13 mouse cellular contexts compared by ENCODE assay signal in the genomic region with DNA sequence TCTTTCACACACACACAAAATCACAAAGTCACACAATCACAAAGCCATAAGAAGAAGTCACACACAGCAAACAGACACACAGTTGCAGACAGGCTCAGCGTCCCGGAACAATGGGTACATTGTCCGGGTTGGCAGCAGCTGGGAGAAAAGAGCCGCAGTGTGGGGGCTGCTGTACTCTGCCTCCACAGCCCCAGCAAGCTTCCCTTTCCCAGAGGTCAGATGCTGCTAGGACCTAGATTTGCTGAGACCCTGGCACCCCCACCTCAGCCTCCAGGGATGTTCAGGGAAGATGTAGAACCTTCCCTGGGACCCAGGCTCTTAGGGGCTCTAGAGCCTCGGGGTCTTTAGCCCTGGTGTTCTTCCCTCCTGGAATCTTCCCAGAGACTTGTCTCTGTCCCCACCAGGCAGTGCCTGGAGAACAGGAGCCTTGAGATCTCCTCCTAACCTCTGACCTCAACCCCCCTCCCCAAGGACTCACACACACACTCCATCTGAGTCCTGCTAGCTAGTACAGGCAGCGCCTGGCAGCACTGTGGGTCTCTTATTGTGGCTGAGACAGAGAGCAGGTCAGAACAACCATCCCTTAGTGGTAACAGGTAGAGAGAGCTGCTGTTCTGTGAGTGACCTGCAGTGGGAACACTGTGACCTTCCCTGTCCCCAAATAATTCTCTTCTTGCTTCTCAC. TPM values are rescaled to one million over a fixed set of nuclear protein-coding genes. Genes with fewer than 3 reads are reported as not detected.
DNase-seq lines count a peak whose midpoint lies in the region; ATAC-seq and TF ChIP-seq lines count a peak whose summit lies in the region.
"Had no signal": no experiment of that assay in that cellular context is flagged by ENCODE, and none has a peak within 500 bp of the region (broad histone marks: within the 10 kb centered on the region; RNA-seq: fewer than 3 reads in every experiment).

No protein-coding gene starts in this region.

- no peak for TF ChIP-seq POLR2A in olfactory bulb, adult 2 months (IDR thresholded peaks at IDR 0.05; ENCODE audit: insufficient read depth, low read depth, low read length)

- H3K27ac ChIP-seq in left cerebral cortex, adult 2 months, result peak overlapping the region; percentile 32
- H3K27ac ChIP-seq in embryonic facial prominence, embryonic 15.5 days (replicated peaks), result peak overlapping the region; percentile 59; the same call in 1 of the 2 replicates
- peak overlapping the region; percentile 30; the same call in 1 of the 2 replicates for H3K27ac ChIP-seq in limb, embryonic 11.5 days (replicated peaks; ENCODE audit: low read depth, low read length)
- peak overlapping the region; percentile 17; the same call in 1 of the 2 replicates for H3K27ac ChIP-seq in olfactory bulb, adult 2 months (ENCODE audit: insufficient read depth, low read depth, low read length)
- H3K27ac ChIP-seq: macrophage had no signal

- no peaks in the 10 kb centered on the region for H3K9me3 ChIP-seq in embryonic facial prominence, embryonic 15.5 days (replicated peaks)
- no peaks in the 10 kb centered on the region for H3K9me3 ChIP-seq in limb, embryonic 11.5 days (ENCODE audit: control insufficient read depth, low read length)

- no peak for TF ChIP-seq CTCF in left cerebral cortex, adult 2 months (IDR thresholded peaks at IDR 0.05)
- no peak for TF ChIP-seq CTCF in olfactory bulb, adult 2 months (IDR thresholded peaks at IDR 0.05; ENCODE audit: insufficient read depth, low read depth, low read length)

- no peak overlapping the region for H3K4me2 ChIP-seq in embryonic facial prominence, embryonic 15.5 days (replicated peaks)
- peak overlapping the region; percentile 5; the same call in 1 of the 2 replicates for H3K4me2 ChIP-seq in limb, embryonic 11.5 days (ENCODE audit: low read depth, severe bottlenecking)
- H3K4me2 ChIP-seq: liver, embryonic 11.5 days had no signal

- no peak overlapping the region for H3K4me3 ChIP-seq in left cerebral cortex, adult 2 months
- no peak overlapping the region for H3K4me3 ChIP-seq in embryonic facial prominence, embryonic 15.5 days (replicated peaks)
- H3K4me3 ChIP-seq in limb, embryonic 11.5 days (ENCODE audit: low read depth, low read length), result no peak overlapping the region
- H3K4me3 ChIP-seq in olfactory bulb, adult 2 months (ENCODE audit: insufficient read depth, low read depth, low read length), result no peak overlapping the region

- intact Hi-C loops in left cerebral cortex, adult 2 months (cut with DNase I), result no loop called here
- intact Hi-C loops in left cerebral cortex, postnatal 14 days (cut with DNase I), result no loop called here

- H3K4me1 ChIP-seq in embryonic facial prominence, embryonic 15.5 days, result peaks cover 39% of the 10 kb centered on the region
- peaks cover 10% of the 10 kb centered on the region; the same call in 1 of the 2 replicates for H3K4me1 ChIP-seq in limb, embryonic 11.5 days (ENCODE audit: control insufficient read depth, insufficient read depth, low read length)
- H3K4me1 ChIP-seq in olfactory bulb, adult 2 months (ENCODE audit: control insufficient read depth, insufficient read depth, low read length), result peaks cover 14% of the 10 kb centered on the region

- DNase-seq in left cerebral cortex, adult 2 months (ENCODE audit: extremely low spot score in 1 of 2, low spot score in 2 of 2), result no peak
- no peak for DNase-seq in left cerebral cortex, postnatal 14 days (ENCODE audit: low spot score in 2 of 2)
- no peak for DNase-seq in limb, embryonic 11.5 days (ENCODE audit: low spot score)
- no peak for DNase-seq in liver
- no peak for DNase-seq in urinary bladder, adult 2 months (ENCODE audit: low spot score)
- DNase-seq: cerebellum, adult 11 months; thymus, postnatal 4 days had no signal

- H3K27me3 ChIP-seq in embryonic facial prominence, embryonic 15.5 days, result no peaks in the 10 kb centered on the region
- no peaks in the 10 kb centered on the region for H3K27me3 ChIP-seq in limb, embryonic 11.5 days (ENCODE audit: control insufficient read depth, insufficient read depth, low read length)

- 23% methylated on average over 6 of the region's 6 CpGs for WGBS in embryonic facial prominence, embryonic 15.5 days
- 56% methylated on average over 6 of the region's 6 CpGs for WGBS in limb, embryonic 11.5 days
- 54% methylated on average over 6 of the region's 6 CpGs for WGBS in olfactory bulb, adult 2 months

- H3K36me3 ChIP-seq in embryonic facial prominence, embryonic 15.5 days, result peaks cover 2% of the 10 kb centered on the region
- no peaks in the 10 kb centered on the region for H3K36me3 ChIP-seq in limb, embryonic 11.5 days (ENCODE audit: control insufficient read depth, insufficient read depth, low read length)

- H3K9ac ChIP-seq in embryonic facial prominence, embryonic 15.5 days, result no peak overlapping the region
- peak overlapping the region; percentile 17; the same call in 1 of the 2 replicates for H3K9ac ChIP-seq in limb, embryonic 11.5 days (ENCODE audit: low read length)

- no peak for ATAC-seq in embryonic facial prominence, embryonic 15.5 days (ENCODE audit: insufficient number of reproducible peaks, low FRiP score, low TSS enrichment, low read depth)
- no peak for ATAC-seq in limb, embryonic 11.5 days (ENCODE audit: insufficient number of reproducible peaks, low FRiP score, low TSS enrichment, low read depth)

RNA-seq across cellular contexts. Expression of gene Marcksl1, which starts 1.8 kb away (rescaled TPM):
- total RNA-seq in left cerebral cortex, adult 2 months (2021), result 100 to 1,000 TPM in 1 of 2 experiments, 10 to 100 TPM in 1; 96.0 to 102 TPM
- 100 to 1,000 TPM; 538 to 599 TPM for total RNA-seq in left cerebral cortex, postnatal 14 days (2021)
- 610 and 641 TPM in 2 replicates for polyA plus RNA-seq in embryonic facial prominence, embryonic 15.5 days (2015; fragmentation: Nextera tagmentation; extraction: Ambion mirVana)
- polyA plus RNA-seq in limb, embryonic 11.5 days (2014; fragmentation: Nextera tagmentation; extraction: Ambion mirVana), result 1,590 and 1,591 TPM in 2 replicates
- polyA plus RNA-seq in olfactory bulb, adult 2 months (2012; ENCODE audit: insufficient read depth, insufficient read length, low replicate concordance, missing spikeins), result 192 TPM in 1 of 2 replicates, not detected in the other
- 151 and 161 TPM in 2 replicates for polyA plus RNA-seq in urinary bladder, adult 2 months (2012; rRNA removed)

RNA-seq across cellular contexts. Expression of gene Fam229a, which starts 20.6 kb away (rescaled TPM):
- under 1 TPM in 1 of 2 experiments, not detected in 1; 0.91 TPM for total RNA-seq in left cerebral cortex, adult 2 months (2021)
- under 1 TPM in 1 of 2 experiments, not detected in 1; 0.87 TPM for total RNA-seq in left cerebral cortex, postnatal 14 days (2021)
- polyA plus RNA-seq in embryonic facial prominence, embryonic 15.5 days (2015; fragmentation: Nextera tagmentation; extraction: Ambion mirVana), result not detected in 2 replicates
- not detected in 2 replicates for polyA plus RNA-seq in limb, embryonic 11.5 days (2014; fragmentation: Nextera tagmentation; extraction: Ambion mirVana)
- polyA plus RNA-seq in olfactory bulb, adult 2 months (2012; ENCODE audit: insufficient read depth, insufficient read length, low replicate concordance, missing spikeins), result not detected in 2 replicates
- polyA plus RNA-seq in urinary bladder, adult 2 months (2012; rRNA removed), result 0.73 and 0.94 TPM in 2 replicates
- polyA plus RNA-seq: liver, embryonic 11.5 days; macrophage had no signal

RNA-seq across cellular contexts. Expression of gene Tssk3, which starts 20.7 kb away (rescaled TPM):
- not detected for total RNA-seq in left cerebral cortex, adult 2 months (2021)
- total RNA-seq in left cerebral cortex, postnatal 14 days (2021), result under 1 TPM; 0.29 to 0.44 TPM
- not detected in 2 replicates for polyA plus RNA-seq in embryonic facial prominence, embryonic 15.5 days (2015; fragmentation: Nextera tagmentation; extraction: Ambion mirVana)
- not detected in 2 replicates for polyA plus RNA-seq in limb, embryonic 11.5 days (2014; fragmentation: Nextera tagmentation; extraction: Ambion mirVana)
- polyA plus RNA-seq in olfactory bulb, adult 2 months (2012; ENCODE audit: insufficient read depth, insufficient read length, low replicate concordance, missing spikeins), result not detected in 2 replicates
- polyA plus RNA-seq in urinary bladder, adult 2 months (2012; rRNA removed), result 0.15 TPM in 1 of 2 replicates, not detected in the other
- polyA plus RNA-seq: heart, postnatal 0 days; large intestine, adult 2 months; liver, embryonic 11.5 days; macrophage had no signal

RNA-seq across cellular contexts. Expression of gene Hdac1, which starts 31.0 kb away (rescaled TPM):
- 10 to 100 TPM; 26.5 to 29.5 TPM for total RNA-seq in left cerebral cortex, adult 2 months (2021)
- 10 to 100 TPM; 27.2 to 30.2 TPM for total RNA-seq in left cerebral cortex, postnatal 14 days (2021)
- 200 and 207 TPM in 2 replicates for polyA plus RNA-seq in embryonic facial prominence, embryonic 15.5 days (2015; fragmentation: Nextera tagmentation; extraction: Ambion mirVana)
- polyA plus RNA-seq in limb, embryonic 11.5 days (2014; fragmentation: Nextera tagmentation; extraction: Ambion mirVana), result 299 and 309 TPM in 2 replicates
- polyA plus RNA-seq in olfactory bulb, adult 2 months (2012; ENCODE audit: insufficient read depth, insufficient read length, low replicate concordance, missing spikeins), result not detected in 2 replicates
- polyA plus RNA-seq in urinary bladder, adult 2 months (2012; rRNA removed), result 101 and 112 TPM in 2 replicates

RNA-seq across cellular contexts. Expression of gene Bsdc1, which starts 50.2 kb away (rescaled TPM):
- 10 to 100 TPM; 56.6 to 57.8 TPM for total RNA-seq in left cerebral cortex, adult 2 months (2021)
- total RNA-seq in left cerebral cortex, postnatal 14 days (2021), result 10 to 100 TPM; 48.2 to 52.0 TPM
- 31.2 and 32.4 TPM in 2 replicates for polyA plus RNA-seq in embryonic facial prominence, embryonic 15.5 days (2015; fragmentation: Nextera tagmentation; extraction: Ambion mirVana)
- 23.8 and 25.9 TPM in 2 replicates for polyA plus RNA-seq in limb, embryonic 11.5 days (2014; fragmentation: Nextera tagmentation; extraction: Ambion mirVana)
- polyA plus RNA-seq in olfactory bulb, adult 2 months (2012; ENCODE audit: insufficient read depth, insufficient read length, low replicate concordance, missing spikeins), result not detected in 2 replicates
- 15.0 and 27.5 TPM in 2 replicates for polyA plus RNA-seq in urinary bladder, adult 2 months (2012; rRNA removed)
